Mouse (Mus musculus) mesoderm, embryonic 11.5 days (tissue): ENCODE data around the gene Bclaf3.

Experiments used
- DNase-seq: peaks from one replicate; pipeline ENCODE4 v3.0.0-alpha.2; 2012; ENCODE audit warnings: low read depth, low spot score

The Bclaf3 gene

GRCm38 (mm10) chrX:159626907-159627587, 100.6 kb downstream of the Bclaf3 start, which contains the start of gene Sh3kbp1:
Sh3kbp1 (plus strand) TSS chrX:159627272.
- DNase-seq, result peak; percentile 67

- peak; percentile 38 for DNase-seq
These were observed 101.4 kb downstream of the Bclaf3 start for GRCm38 (mm10) chrX:159627588-159628566.

GRCm38 (mm10) chrX:159628629-159629028, 102.1 kb downstream of the Bclaf3 start:
- no peak for DNase-seq

GRCm38 (mm10) chrX:159629203-159629602, 102.7 kb downstream of the Bclaf3 start:
- no peak for DNase-seq

- DNase-seq, result no peak
These were observed 112.2 kb downstream of the Bclaf3 start for GRCm38 (mm10) chrX:159638500-159639227.

GRCm38 (mm10) chrX:159639991-159640390, 113.5 kb downstream of the Bclaf3 start:
- no peak for DNase-seq
